Mouse (Mus musculus) heart, embryonic 12.5 days (tissue): ENCODE results near the gene Lyzl4. TPM values are rescaled to one million over a fixed set of nuclear protein-coding genes. Genes with fewer than 3 reads are reported as not detected.

Experiments
- polyA plus RNA-seq: library from polyadenylated mRNA; unstranded; fragments of >200 nt; fragmentation: Nextera tagmentation; extraction: Ambion mirVana; gene quantifications from 2 replicates; pipeline ENCODE4 v1.2.1, GENCODE M21; 2016

Gene Lyzl4
- polyA plus RNA-seq, 1 experiment from 2014 or later: not detected

Other genes with a start within 250 kb of the Lyzl4 start
- 0.58 and 1.1 TPM in 2 replicates for gene Cck, start 146.4 kb downstream of the Lyzl4 start, polyA plus RNA-seq
- gene Vipr1, start 620 bp upstream of the Lyzl4 start, polyA plus RNA-seq: 0.15 and 0.21 TPM in 2 replicates
- 5.8 and 6.2 TPM in 2 replicates for gene Sec22c, start 63.4 kb upstream of the Lyzl4 start, polyA plus RNA-seq
- 145 and 152 TPM in 2 replicates for gene Ss18l2, start 68.2 kb upstream of the Lyzl4 start, polyA plus RNA-seq
- gene Nktr, start 77.1 kb upstream of the Lyzl4 start, polyA plus RNA-seq: 53.6 and 61.4 TPM in 2 replicates
- gene Zfp651, start 117.2 kb upstream of the Lyzl4 start, polyA plus RNA-seq: 12.5 and 14.9 TPM in 2 replicates
- 0.73 and 1.1 TPM in 2 replicates for gene Klhl40, start 135.5 kb upstream of the Lyzl4 start, polyA plus RNA-seq
- gene Hhatl, start 150.4 kb upstream of the Lyzl4 start, polyA plus RNA-seq: 5.3 and 5.7 TPM in 2 replicates
- 0.08 TPM in 1 of 2 replicates, not detected in the other for gene Ccdc13, start 197.4 kb upstream of the Lyzl4 start, polyA plus RNA-seq
- gene Higd1a, start 216.3 kb upstream of the Lyzl4 start, polyA plus RNA-seq: 237 and 257 TPM in 2 replicates